In genomic region chr14:23706837-23707236, GRCm38 (mm10) we compare ENCODE assay signal across 17 mouse cellular contexts.
DNase-seq lines count a peak whose midpoint lies in the region; ATAC-seq lines count a peak whose summit lies in the region.
"Had no signal": no experiment of that assay in that cellular context is flagged by ENCODE, and none has a peak within 500 bp of the region (broad histone marks: within the 10 kb centered on the region; RNA-seq: fewer than 3 reads in every experiment).

No protein-coding gene starts in this region.

- no peak overlapping the region for H3K27ac ChIP-seq in kidney, embryonic 14.5 days (ENCODE audit: low read depth, low read length)
- no peak overlapping the region for H3K27ac ChIP-seq in lung, embryonic 16.5 days (ENCODE audit: low read length)
- H3K27ac ChIP-seq: embryonic facial prominence, embryonic 15.5 days; forebrain, embryonic 12.5 days; heart, embryonic 13.5 days; intestine, embryonic 15.5 days; layer of hippocampus, adult 2 months; liver, embryonic 13.5 days had no signal

- no peaks in the 10 kb centered on the region for H3K9me3 ChIP-seq in kidney, embryonic 14.5 days (ENCODE audit: control insufficient read depth, low read length)
- H3K9me3 ChIP-seq in lung, embryonic 16.5 days (ENCODE audit: control insufficient read depth, low read length) = no peaks in the 10 kb centered on the region
- H3K9me3 ChIP-seq: embryonic facial prominence, embryonic 15.5 days; forebrain, embryonic 12.5 days; G1E; heart, embryonic 13.5 days; intestine, embryonic 15.5 days; liver, embryonic 13.5 days had no signal

- H3K4me2 ChIP-seq in kidney, embryonic 14.5 days (replicated peaks; ENCODE audit: low read depth, low read length) = no peak overlapping the region
- H3K4me2 ChIP-seq in lung, embryonic 16.5 days (ENCODE audit: low read depth, low read length) = no peak overlapping the region
- H3K4me2 ChIP-seq: embryonic facial prominence, embryonic 15.5 days; forebrain, embryonic 12.5 days; heart, embryonic 13.5 days; intestine, embryonic 15.5 days; liver, embryonic 13.5 days had no signal

- no peaks in the 10 kb centered on the region for H3K4me1 ChIP-seq in kidney, embryonic 14.5 days (ENCODE audit: control insufficient read depth, insufficient read depth, low read length)
- H3K4me1 ChIP-seq in lung, embryonic 16.5 days (replicated peaks; ENCODE audit: control insufficient read depth, insufficient read depth, low read length) = peaks cover 7% of the 10 kb centered on the region; the same call in 1 of the 2 replicates
- H3K4me1 ChIP-seq: heart, embryonic 13.5 days; intestine, embryonic 15.5 days; liver, embryonic 13.5 days had no signal

- ATAC-seq in kidney, embryonic 14.5 days (ENCODE audit: low FRiP score, low TSS enrichment) = no peak
- 0 out of 2 replicates have a peak, but pooled peaks have one; percentile 51 for ATAC-seq in lung, embryonic 16.5 days (ENCODE audit: low read depth)
- ATAC-seq: intestine, embryonic 15.5 days had no signal

- WGBS in kidney, embryonic 14.5 days = 51% methylated on average over 10 of the region's 10 CpGs
- 56% methylated on average over 10 of the region's 10 CpGs for WGBS in lung, embryonic 16.5 days

- H3K36me3 ChIP-seq in kidney, embryonic 14.5 days (ENCODE audit: control insufficient read depth, insufficient read depth, low read length) = no peaks in the 10 kb centered on the region
- H3K36me3 ChIP-seq in lung, embryonic 16.5 days (ENCODE audit: control insufficient read depth, insufficient read depth, low read length) = no peaks in the 10 kb centered on the region
- H3K36me3 ChIP-seq: embryonic facial prominence, embryonic 15.5 days; forebrain, embryonic 12.5 days; G1E; heart, embryonic 13.5 days; intestine, embryonic 15.5 days; liver, embryonic 13.5 days had no signal

- peak; percentile 9 for DNase-seq in kidney, postnatal 14 days
- DNase-seq in gastrocnemius, adult 8-10 months (ENCODE audit: low spot score in 2 of 2) = peak; percentile 6 to 44
- peak; percentile 71 for DNase-seq in skeletal muscle tissue, adult 2 months (ENCODE audit: low read depth, low spot score)
- no peak for DNase-seq in left cerebral cortex, adult 9 months (ENCODE audit: low spot score in 2 of 2)
- DNase-seq in adrenal gland, adult 8-10 months = no peak
- DNase-seq: adrenal gland, postnatal 36 days; cerebellum, postnatal 14 days; liver, embryonic 13.5 days; thymus, postnatal 4 days had no signal

- H3K4me3 ChIP-seq in kidney, embryonic 14.5 days (ENCODE audit: low read length) = no peak overlapping the region
- no peak overlapping the region for H3K4me3 ChIP-seq in lung, embryonic 16.5 days (ENCODE audit: low read length)
- H3K4me3 ChIP-seq: embryonic facial prominence, embryonic 15.5 days; forebrain, embryonic 12.5 days; heart, embryonic 13.5 days; intestine, embryonic 15.5 days; layer of hippocampus, adult 2 months; liver, embryonic 13.5 days had no signal

- no peaks in the 10 kb centered on the region for H3K27me3 ChIP-seq in kidney, embryonic 14.5 days (ENCODE audit: control insufficient read depth, insufficient read depth, low read length)
- H3K27me3 ChIP-seq in lung, embryonic 16.5 days (ENCODE audit: control insufficient read depth, insufficient read depth, low read depth, low read length) = no peaks in the 10 kb centered on the region
- H3K27me3 ChIP-seq: embryonic facial prominence, embryonic 15.5 days; forebrain, embryonic 12.5 days; intestine, embryonic 15.5 days; liver, embryonic 13.5 days had no signal

- H3K9ac ChIP-seq in kidney, embryonic 14.5 days (ENCODE audit: low read depth, low read length) = no peak overlapping the region
- H3K9ac ChIP-seq in lung, embryonic 16.5 days (ENCODE audit: low read length) = no peak overlapping the region
- H3K9ac ChIP-seq: embryonic facial prominence, embryonic 15.5 days; forebrain, embryonic 12.5 days; heart, embryonic 13.5 days; intestine, embryonic 15.5 days; liver, embryonic 13.5 days had no signal

Comparison
In these comparisons a context has a peak if more than half of its experiments do, and no peak if none do; other contexts are left out.
1. DNase-seq: peak in kidney, postnatal 14 days (single experiment), gastrocnemius, adult 8-10 months (2 of 2) and skeletal muscle tissue, adult 2 months (single experiment); none in left cerebral cortex, adult 9 months (0 of 2) and adrenal gland, adult 8-10 months (single experiment).